Mouse (Mus musculus): ENCODE results near the gene BC005537.

DNA sequence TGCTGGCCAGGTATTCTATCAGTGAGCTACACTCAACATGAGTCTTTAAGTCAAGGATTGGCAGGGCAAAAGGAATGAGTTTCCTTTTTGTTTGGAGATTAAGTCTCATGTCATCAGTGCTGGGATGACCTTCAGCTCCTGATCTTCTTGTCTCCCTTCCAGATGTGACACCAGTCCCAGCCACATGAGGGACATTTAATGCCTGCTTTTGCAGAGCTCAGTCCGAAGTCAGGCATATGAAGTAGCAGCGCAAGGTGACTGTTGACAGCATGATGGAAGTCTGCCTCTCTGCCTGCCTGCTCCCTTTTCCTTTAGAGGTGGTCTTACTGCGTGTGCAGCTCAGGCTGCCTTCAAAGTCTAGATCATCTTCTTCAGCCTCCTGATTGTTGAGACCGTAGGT, 23.2 kb downstream of the BC005537 start:
- no peak for TF ChIP-seq POLR2A (IDR thresholded peaks at IDR 0.05; ENCODE audit: borderline replicate concordance, control insufficient read depth, low read depth, low read length)
- TF ChIP-seq CTCF (IDR thresholded peaks at IDR 0.05; ENCODE audit: control insufficient read depth, insufficient read depth, low read length): no peak
